Mouse (Mus musculus): ENCODE measurements around the gene Gm20604. TPM values are rescaled to one million over a fixed set of nuclear protein-coding genes. Genes with fewer than 3 reads are reported as not detected.

Gene Gm20604
- polyA plus RNA-seq, 1 experiment from 2014 or later, result 34.1 TPM

GRCm38 (mm10) chr12:102756304-102756703, 2.2 kb downstream of the Gm20604 start:
- Histone ChIP-seq H3K9me3 (ENCODE audit: control insufficient read depth, low read length) (no peaks in the 10 kb centered on the region), H3K4me1 (replicated peaks; ENCODE audit: control insufficient read depth, insufficient read depth, low read length) (peaks cover 6% of the 10 kb centered on the region), H3K27me3 (ENCODE audit: control insufficient read depth, insufficient read depth, low read length) (no peaks in the 10 kb centered on the region), H3K9ac (ENCODE audit: low read depth, low read length) (no peak overlapping the region), H3K36me3 (ENCODE audit: control insufficient read depth, insufficient read depth, low read length) (no peaks in the 10 kb centered on the region), H3K4me3 (ENCODE audit: low read depth, low read length) (peak overlapping the region; percentile 61), H3K27ac (ENCODE audit: low read depth, low read length) (no peak overlapping the region), H3K4me2 (replicated peaks; ENCODE audit: low read depth, low read length) (peak overlapping the region; percentile 85; the same call in 1 of the 2 replicates)
- WGBS, result 90% methylated on average over 7 of the region's 7 CpGs
- ATAC-seq (ENCODE audit: low FRiP score), result no peak
- peak; percentile 41 for DNase-seq (ENCODE audit: low spot score)

- ATAC-seq (ENCODE audit: low FRiP score) (no peak), DNase-seq (ENCODE audit: low spot score) (no peak)
- Histone ChIP-seq H3K9me3 (ENCODE audit: control insufficient read depth, low read length) (no peaks in the 10 kb centered on the region), H3K9ac (ENCODE audit: low read depth, low read length) (no peak overlapping the region), H3K4me2 (replicated peaks; ENCODE audit: low read depth, low read length) (no peak overlapping the region), H3K27ac (ENCODE audit: low read depth, low read length) (no peak overlapping the region), H3K4me1 (replicated peaks; ENCODE audit: control insufficient read depth, insufficient read depth, low read length) (0 out of 2 replicates have a peak, but pooled peaks cover 2% of the 10 kb centered on the region), H3K36me3 (ENCODE audit: control insufficient read depth, insufficient read depth, low read length) (no peaks in the 10 kb centered on the region), H3K27me3 (ENCODE audit: control insufficient read depth, insufficient read depth, low read length) (no peaks in the 10 kb centered on the region), H3K4me3 (ENCODE audit: low read depth, low read length) (no peak overlapping the region)
- 86% methylated on average over 3 of the region's 3 CpGs for WGBS
Measured at GRCm38 (mm10) chr12:102748256-102748655, 10.2 kb downstream of the Gm20604 start.

GRCm38 (mm10) chr12:102744839-102745238, 13.6 kb downstream of the Gm20604 start:
- no peak overlapping the region for H3K9ac ChIP-seq (ENCODE audit: low read depth, low read length)
- H3K27me3 ChIP-seq (ENCODE audit: control insufficient read depth, insufficient read depth, low read length), result no peaks in the 10 kb centered on the region
- ATAC-seq (ENCODE audit: low FRiP score) (no peak), DNase-seq (ENCODE audit: low spot score) (no peak)
- H3K4me2 ChIP-seq (replicated peaks; ENCODE audit: low read depth, low read length), result peak overlapping the region; percentile 80; the same call in 1 of the 2 replicates
- H3K9me3 ChIP-seq (ENCODE audit: control insufficient read depth, low read length), result no peaks in the 10 kb centered on the region
- peaks cover 6% of the 10 kb centered on the region; the same call in 1 of the 2 replicates for H3K4me1 ChIP-seq (replicated peaks; ENCODE audit: control insufficient read depth, insufficient read depth, low read length)
- 71% methylated on average over 6 of the region's 6 CpGs for WGBS
- no peak overlapping the region for H3K27ac ChIP-seq (ENCODE audit: low read depth, low read length)
- 0 out of 2 replicates have a peak overlapping the region, but pooled peaks have one; percentile 1 for H3K4me3 ChIP-seq (ENCODE audit: low read depth, low read length)
- H3K36me3 ChIP-seq (ENCODE audit: control insufficient read depth, insufficient read depth, low read length), result no peaks in the 10 kb centered on the region

- no peaks in the 10 kb centered on the region for H3K36me3 ChIP-seq (ENCODE audit: control insufficient read depth, insufficient read depth, low read length)
- no peaks in the 10 kb centered on the region for H3K27me3 ChIP-seq (ENCODE audit: control insufficient read depth, insufficient read depth, low read length)
- H3K4me1 ChIP-seq (replicated peaks; ENCODE audit: control insufficient read depth, insufficient read depth, low read length), result peaks cover 6% of the 10 kb centered on the region; the same call in 1 of the 2 replicates
- no peaks in the 10 kb centered on the region for H3K9me3 ChIP-seq (ENCODE audit: control insufficient read depth, low read length)
- H3K4me2 ChIP-seq (replicated peaks; ENCODE audit: low read depth, low read length), result peak within 1 kb of the TSS; percentile 80
- H3K27ac ChIP-seq (ENCODE audit: low read depth, low read length), result peak within 1 kb of the TSS; percentile 89
- under 1% methylated on average over 56 of the region's 63 CpGs for WGBS
- DNase-seq (ENCODE audit: low spot score) (peak; percentile 92), ATAC-seq (ENCODE audit: low FRiP score) (peak; percentile 97)
- peak within 1 kb of the TSS; percentile 86 for H3K4me3 ChIP-seq (ENCODE audit: low read depth, low read length)
- H3K9ac ChIP-seq (ENCODE audit: low read depth, low read length), result peak within 1 kb of the TSS; percentile 84
Measured at GRCm38 (mm10) chr12:102743589-102744574, 14.6 kb downstream of the Gm20604 start, which contains the start of the genes Moap1 and Tmem251. Moap1 (minus strand) TSS chr12:102743661. Tmem251 (plus strand) TSS chr12:102743762.

- Histone ChIP-seq H3K9ac (ENCODE audit: low read depth, low read length) (peak overlapping the region; percentile 84), H3K27me3 (ENCODE audit: control insufficient read depth, insufficient read depth, low read length) (no peaks in the 10 kb centered on the region), H3K4me3 (ENCODE audit: low read depth, low read length) (peak overlapping the region; percentile 86), H3K27ac (ENCODE audit: low read depth, low read length) (peak overlapping the region; percentile 89), H3K4me2 (replicated peaks; ENCODE audit: low read depth, low read length) (peak overlapping the region; percentile 80), H3K9me3 (ENCODE audit: control insufficient read depth, low read length) (no peaks in the 10 kb centered on the region), H3K4me1 (replicated peaks; ENCODE audit: control insufficient read depth, insufficient read depth, low read length) (peaks cover 6% of the 10 kb centered on the region; the same call in 1 of the 2 replicates), H3K36me3 (ENCODE audit: control insufficient read depth, insufficient read depth, low read length) (no peaks in the 10 kb centered on the region)
- ATAC-seq (ENCODE audit: low FRiP score), result peak; percentile 49; the same call in 1 of the 2 replicates
- WGBS, result under 1% methylated on average over 32 of the region's 33 CpGs
- DNase-seq (ENCODE audit: low spot score), result no peak
Measured at GRCm38 (mm10) chr12:102743036-102743588, 15.4 kb downstream of the Gm20604 start.

- H3K27ac ChIP-seq (ENCODE audit: low read depth, low read length), result no peak overlapping the region
- H3K36me3 ChIP-seq (ENCODE audit: control insufficient read depth, insufficient read depth, low read length), result no peaks in the 10 kb centered on the region
- 92% methylated on average over 7 of the region's 7 CpGs for WGBS
- no peaks in the 10 kb centered on the region for H3K27me3 ChIP-seq (ENCODE audit: control insufficient read depth, insufficient read depth, low read length)
- no peak overlapping the region for H3K4me3 ChIP-seq (ENCODE audit: low read depth, low read length)
- DNase-seq (ENCODE audit: low spot score), result no peak
- no peaks in the 10 kb centered on the region for H3K9me3 ChIP-seq (ENCODE audit: control insufficient read depth, low read length)
- ATAC-seq (ENCODE audit: low FRiP score), result no peak
- peaks cover 6% of the 10 kb centered on the region; the same call in 1 of the 2 replicates for H3K4me1 ChIP-seq (replicated peaks; ENCODE audit: control insufficient read depth, insufficient read depth, low read length)
- no peak overlapping the region for H3K4me2 ChIP-seq (replicated peaks; ENCODE audit: low read depth, low read length)
- H3K9ac ChIP-seq (ENCODE audit: low read depth, low read length), result no peak overlapping the region
Measured at GRCm38 (mm10) chr12:102742056-102742455, 16.4 kb downstream of the Gm20604 start.

- no peak for ATAC-seq (ENCODE audit: low FRiP score)
Measured at GRCm38 (mm10) chr12:102740285-102740684, 18.2 kb downstream of the Gm20604 start.

GRCm38 (mm10) chr12:102739096-102739495, 19.4 kb downstream of the Gm20604 start:
- WGBS, result 83% methylated on average over 5 of the region's 5 CpGs
- Histone ChIP-seq H3K27me3 (ENCODE audit: control insufficient read depth, insufficient read depth, low read length) (no peaks in the 10 kb centered on the region), H3K27ac (ENCODE audit: low read depth, low read length) (no peak overlapping the region), H3K9ac (ENCODE audit: low read depth, low read length) (no peak overlapping the region), H3K4me1 (replicated peaks; ENCODE audit: control insufficient read depth, insufficient read depth, low read length) (peaks cover 4% of the 10 kb centered on the region; the same call in 1 of the 2 replicates), H3K4me3 (ENCODE audit: low read depth, low read length) (no peak overlapping the region), H3K4me2 (replicated peaks; ENCODE audit: low read depth, low read length) (no peak overlapping the region), H3K9me3 (ENCODE audit: control insufficient read depth, low read length) (no peaks in the 10 kb centered on the region), H3K36me3 (ENCODE audit: control insufficient read depth, insufficient read depth, low read length) (no peaks in the 10 kb centered on the region)
- DNase-seq (ENCODE audit: low spot score) (no peak), ATAC-seq (ENCODE audit: low FRiP score) (no peak)

More at GRCm38 (mm10) chr12:102740285-102740684, 18.2 kb downstream of the Gm20604 start:
- no peak overlapping the region for H3K4me3 ChIP-seq (ENCODE audit: low read depth, low read length)
- H3K27me3 ChIP-seq (ENCODE audit: control insufficient read depth, insufficient read depth, low read length), result no peaks in the 10 kb centered on the region
- H3K4me2 ChIP-seq (replicated peaks; ENCODE audit: low read depth, low read length), result no peak overlapping the region
- H3K36me3 ChIP-seq (ENCODE audit: control insufficient read depth, insufficient read depth, low read length), result no peaks in the 10 kb centered on the region
- H3K27ac ChIP-seq (ENCODE audit: low read depth, low read length), result no peak overlapping the region
- WGBS, result 71% methylated on average over 3 of the region's 3 CpGs
- no peak for DNase-seq (ENCODE audit: low spot score)
- H3K9me3 ChIP-seq (ENCODE audit: control insufficient read depth, low read length), result no peaks in the 10 kb centered on the region
- H3K4me1 ChIP-seq (replicated peaks; ENCODE audit: control insufficient read depth, insufficient read depth, low read length), result peaks cover 6% of the 10 kb centered on the region; the same call in 1 of the 2 replicates
- no peak overlapping the region for H3K9ac ChIP-seq (ENCODE audit: low read depth, low read length)

Data from hindbrain, embryonic 11.5 days (tissue).